9 mouse cellular contexts compared by ENCODE assay signal in the genomic region with DNA sequence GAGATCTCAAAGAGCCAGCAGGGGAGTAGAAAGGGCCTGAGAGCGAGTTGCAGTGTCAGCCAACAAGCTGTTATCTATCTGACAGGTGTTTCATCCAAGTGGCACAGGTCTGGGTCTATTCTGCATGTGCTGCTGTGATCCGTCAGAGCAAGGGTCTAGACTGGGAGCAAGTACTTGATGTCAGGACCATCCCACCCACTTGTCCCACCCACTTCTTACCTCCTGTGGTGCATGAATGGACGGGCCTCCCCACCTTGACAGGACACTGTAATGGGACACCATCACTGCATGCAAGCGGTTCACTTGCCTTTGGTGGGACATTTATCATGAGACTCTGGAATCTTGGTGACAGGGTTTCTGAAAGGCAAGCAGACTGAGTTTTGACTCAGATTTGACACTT. TPM values are rescaled to one million over a fixed set of nuclear protein-coding genes. Genes with fewer than 3 reads are reported as not detected.
DNase-seq lines count a peak whose midpoint lies in the region; ATAC-seq and TF ChIP-seq lines count a peak whose summit lies in the region.
"Had no signal": no experiment of that assay in that cellular context is flagged by ENCODE, and none has a peak within 500 bp of the region (broad histone marks: within the 10 kb centered on the region; RNA-seq: fewer than 3 reads in every experiment).

No protein-coding gene starts in this region.

- no peak for TF ChIP-seq CTCF in CH12.LX (conservative IDR thresholded peaks at IDR 0.05 in 1 of 2, IDR thresholded peaks at IDR 0.05 in 1 of 2; ENCODE audit: low read depth in 2 of 2, low read length in 2 of 2)

- WGBS in heart, embryonic 12.5 days, result 9% methylated on average over 4 of the region's 4 CpGs
- 28% methylated on average over 4 of the region's 4 CpGs for WGBS in forebrain, embryonic 13.5 days
- 21% methylated on average over 4 of the region's 4 CpGs for WGBS in liver, embryonic 16.5 days (ENCODE audit: insufficient replicate concordance)

- TF ChIP-seq POLR2A in CH12.LX (IDR thresholded peaks at IDR 0.05; ENCODE audit: low read depth, low read length), result no peak

- no peaks in the 10 kb centered on the region for H3K9me3 ChIP-seq in heart, embryonic 12.5 days (replicated peaks)
- H3K9me3 ChIP-seq in CH12.LX (replicated peaks; ENCODE audit: low read length), result no peaks in the 10 kb centered on the region
- H3K9me3 ChIP-seq in forebrain, embryonic 13.5 days (replicated peaks), result no peaks in the 10 kb centered on the region
- H3K9me3 ChIP-seq in liver, embryonic 16.5 days (replicated peaks; ENCODE audit: control insufficient read depth, low read length), result no peaks in the 10 kb centered on the region

- dilution Hi-C loops in CH12.LX (cut with MboI; ENCODE audit: extremely low pct_ligation_motif_present, extremely low pct_unique_long_range_greater_than_20kb, low sequenced_read_pairs), result no loop called here

- in situ Hi-C loops in CH12.LX (cut with MboI; ENCODE audit: low pct_ligation_motif_present, low pct_unique_long_range_greater_than_20kb, low sequenced_read_pairs), result no loop called here

- no peak for DNase-seq in heart, adult 8-10 months (ENCODE audit: low spot score)
- no peak for DNase-seq in CH12.LX (ENCODE audit: extremely low read depth)
- no peak for DNase-seq in urinary bladder, adult 18-20 months (ENCODE audit: low spot score in 2 of 2)
- DNase-seq in left cerebral cortex, postnatal 25 days (ENCODE audit: low spot score in 2 of 2), result no peak
- no peak for DNase-seq in spleen, postnatal 4 days (ENCODE audit: low spot score in 2 of 2)

- H3K4me2 ChIP-seq in heart, embryonic 12.5 days, result peak overlapping the region; percentile 75
- peak overlapping the region; percentile 67 for H3K4me2 ChIP-seq in CH12.LX (ENCODE audit: insufficient read depth, low read depth, poor library complexity, severe bottlenecking)
- H3K4me2 ChIP-seq in forebrain, embryonic 13.5 days, result peak overlapping the region; percentile 82
- peak overlapping the region; percentile 71 for H3K4me2 ChIP-seq in liver, embryonic 16.5 days (ENCODE audit: low read depth, low read length)

- no peak for TF ChIP-seq RAD21 in CH12.LX (IDR thresholded peaks at IDR 0.05; ENCODE audit: low read depth, low read length)

- peaks cover 67% of the 10 kb centered on the region for H3K4me1 ChIP-seq in heart, embryonic 12.5 days (replicated peaks)
- peaks cover 4 to 29% of the 10 kb centered on the region in 2 experiments for H3K4me1 ChIP-seq in CH12.LX (ENCODE audit: control insufficient read depth in 1 of 2, insufficient read depth in 2 of 2)
- peaks cover 51% of the 10 kb centered on the region for H3K4me1 ChIP-seq in forebrain, embryonic 13.5 days
- peaks cover 30% of the 10 kb centered on the region for H3K4me1 ChIP-seq in liver, embryonic 16.5 days (ENCODE audit: control insufficient read depth, low read depth, low read length)

- intact Hi-C loops in left cerebral cortex, postnatal 25 days (cut with DNase I), result no loop called here

- no peaks in the 10 kb centered on the region for H3K79me2 ChIP-seq in CH12.LX (replicated peaks; ENCODE audit: control insufficient read depth, extremely low read depth, insufficient read depth, poor library complexity, severe bottlenecking)

- peak overlapping the region; percentile 65 for H3K4me3 ChIP-seq in heart, embryonic 12.5 days
- peak overlapping the region in 2 of 3 experiments; percentile 71 to 87 for H3K4me3 ChIP-seq in CH12.LX (replicated peaks in 1 of 3; ENCODE audit: low read depth in 2 of 3, low read length in 2 of 3, poor library complexity in 1 of 3)
- peak overlapping the region; percentile 53 for H3K4me3 ChIP-seq in forebrain, embryonic 13.5 days
- peak overlapping the region; percentile 67 for H3K4me3 ChIP-seq in liver, embryonic 16.5 days (ENCODE audit: low read depth, low read length)

- no peaks in the 10 kb centered on the region for H3K36me3 ChIP-seq in heart, embryonic 12.5 days
- H3K36me3 ChIP-seq in CH12.LX (replicated peaks in 1 of 2; ENCODE audit: control insufficient read depth in 1 of 2, insufficient read depth in 1 of 2, low read length in 1 of 2), result peaks cover 0 to 27% of the 10 kb centered on the region in 2 experiments
- H3K36me3 ChIP-seq in forebrain, embryonic 13.5 days (ENCODE audit: poor library complexity, severe bottlenecking), result no peaks in the 10 kb centered on the region
- no peaks in the 10 kb centered on the region for H3K36me3 ChIP-seq in liver, embryonic 16.5 days (ENCODE audit: control insufficient read depth, insufficient read depth)

- TF ChIP-seq EP300 in CH12.LX (IDR thresholded peaks at IDR 0.05; ENCODE audit: low read length), result no peak

- H3K27me3 ChIP-seq in heart, embryonic 12.5 days (replicated peaks), result no peaks in the 10 kb centered on the region
- no peaks in the 10 kb centered on the region for H3K27me3 ChIP-seq in CH12.LX (replicated peaks)
- no peaks in the 10 kb centered on the region for H3K27me3 ChIP-seq in forebrain, embryonic 13.5 days
- H3K27me3 ChIP-seq in liver, embryonic 16.5 days (ENCODE audit: control insufficient read depth, insufficient read depth, low read depth, low read length), result no peaks in the 10 kb centered on the region
- H3K27me3 ChIP-seq: Patski had no signal

- 0 out of 2 replicates have a peak, but pooled peaks have one; percentile 8 for ATAC-seq in heart, embryonic 12.5 days (ENCODE audit: insufficient number of reproducible peaks, low FRiP score)
- ATAC-seq in forebrain, embryonic 13.5 days, result no peak
- ATAC-seq in liver, embryonic 16.5 days (ENCODE audit: low read depth), result no peak

- H3K9ac ChIP-seq in heart, embryonic 12.5 days, result peak overlapping the region; percentile 92
- H3K9ac ChIP-seq in CH12.LX (ENCODE audit: insufficient read depth, low read depth), result peak overlapping the region; percentile 90; the same call in 1 of the 2 replicates
- H3K9ac ChIP-seq in forebrain, embryonic 13.5 days, result peak overlapping the region; percentile 69
- H3K9ac ChIP-seq in liver, embryonic 16.5 days (ENCODE audit: low read depth, low read length), result peak overlapping the region; percentile 62

- H3K27ac ChIP-seq in heart, embryonic 12.5 days (ENCODE audit: poor library complexity, severe bottlenecking), result peak overlapping the region; percentile 96
- H3K27ac ChIP-seq in CH12.LX (ENCODE audit: insufficient read depth, low read depth), result no peak overlapping the region
- H3K27ac ChIP-seq in forebrain, embryonic 13.5 days, result no peak overlapping the region
- H3K27ac ChIP-seq in liver, embryonic 16.5 days (ENCODE audit: low read length), result peak overlapping the region; percentile 58; the same call in 1 of the 2 replicates

TF ChIP-seq in CH12.LX, 34 proteins besides CTCF, POLR2A, EP300 and RAD21:
- no peak for TF ChIP-seq PAX5 (IDR thresholded peaks at IDR 0.05; ENCODE audit: low read length)
- TF ChIP-seq BHLHE40 (IDR thresholded peaks at IDR 0.05; ENCODE audit: low read depth, low read length), result no peak
- no peak for TF ChIP-seq ZKSCAN1 (IDR thresholded peaks at IDR 0.05; ENCODE audit: borderline replicate concordance, low read depth, low read length)
- TF ChIP-seq MAZ (IDR thresholded peaks at IDR 0.05; ENCODE audit: low read depth, low read length), result no peak
- no peak for TF ChIP-seq E2F4 (IDR thresholded peaks at IDR 0.05; ENCODE audit: insufficient replicate concordance, low read depth, low read length)
- no peak for TF ChIP-seq CHD1 (IDR thresholded peaks at IDR 0.05; ENCODE audit: low read depth, low read length)

RNA-seq across cellular contexts. Expression of a gene that starts 10.0 kb away (rescaled TPM):
- polyA plus RNA-seq in heart, embryonic 12.5 days (2016; fragmentation: Nextera tagmentation; extraction: Ambion mirVana), result 266 and 270 TPM in 2 replicates
- total RNA-seq in heart, adult 8-10 months (2022), result 10 to 100 TPM; 36.0 to 45.8 (median 40.9) TPM
- total RNA-seq in CH12.LX (2012; rRNA removed) (50.7 and 54.3 TPM in 2 replicates), CH12.LX (2014; rRNA removed) (44.7 and 49.4 TPM in 2 replicates)
- polyA plus RNA-seq in CH12.LX (2012; ENCODE audit: insufficient read length, low read depth), result 45.9 and 52.5 TPM in 2 replicates
- 19.8 and 21.7 TPM in 2 replicates for polyA plus RNA-seq in forebrain, embryonic 13.5 days (2015; fragmentation: Nextera tagmentation; extraction: Ambion mirVana)
- polyA plus RNA-seq in liver, embryonic 16.5 days (2015; fragmentation: Nextera tagmentation; extraction: Ambion mirVana), result 26.9 and 30.5 TPM in 2 replicates
- 100 to 1,000 TPM; 179 to 206 TPM for total RNA-seq in left cerebral cortex, postnatal 25 days (2021)

RNA-seq across cellular contexts. Expression of a gene that starts 36.1 kb away (rescaled TPM):
- 73.0 and 74.1 TPM in 2 replicates for polyA plus RNA-seq in heart, embryonic 12.5 days (2016; fragmentation: Nextera tagmentation; extraction: Ambion mirVana)
- 10 to 100 TPM in 1 of 4 experiments, 1 to 10 TPM in 3; 7.2 to 12.7 (median 8.4) TPM for total RNA-seq in heart, adult 8-10 months (2022)
- total RNA-seq in CH12.LX (2012; rRNA removed) (76.8 and 98.1 TPM in 2 replicates), CH12.LX (2014; rRNA removed) (45.6 and 49.5 TPM in 2 replicates)
- 34.9 and 37.5 TPM in 2 replicates for polyA plus RNA-seq in CH12.LX (2012; ENCODE audit: insufficient read length, low read depth)
- polyA plus RNA-seq in forebrain, embryonic 13.5 days (2015; fragmentation: Nextera tagmentation; extraction: Ambion mirVana), result 12.1 TPM in 2 replicates
- polyA plus RNA-seq in liver, embryonic 16.5 days (2015; fragmentation: Nextera tagmentation; extraction: Ambion mirVana), result 4.8 and 5.0 TPM in 2 replicates
- total RNA-seq in left cerebral cortex, postnatal 25 days (2021), result 10 to 100 TPM; 20.0 to 20.3 TPM

RNA-seq across cellular contexts. Expression of a gene that starts 49.4 kb away (rescaled TPM):
- 3,113 and 3,172 TPM in 2 replicates for polyA plus RNA-seq in heart, embryonic 12.5 days (2016; fragmentation: Nextera tagmentation; extraction: Ambion mirVana)
- total RNA-seq in heart, adult 8-10 months (2022), result 1 to 10 TPM in 2 of 4 experiments, under 1 TPM in 2; 0.44 to 2.4 (median 1.1) TPM
- 1.5 and 1.6 TPM in 2 replicates for total RNA-seq in CH12.LX (2012; rRNA removed)
- total RNA-seq in CH12.LX (2014; rRNA removed), result 5.5 and 6.9 TPM in 2 replicates
- 3.5 and 4.2 TPM in 2 replicates for polyA plus RNA-seq in CH12.LX (2012; ENCODE audit: insufficient read length, low read depth)
- 0.37 and 1.1 TPM in 2 replicates for polyA plus RNA-seq in forebrain, embryonic 13.5 days (2015; fragmentation: Nextera tagmentation; extraction: Ambion mirVana)
- 8.8 and 15.6 TPM in 2 replicates for polyA plus RNA-seq in liver, embryonic 16.5 days (2015; fragmentation: Nextera tagmentation; extraction: Ambion mirVana)
- 1 to 10 TPM; 2.5 to 3.4 TPM for total RNA-seq in left cerebral cortex, postnatal 25 days (2021)

Comparison
In these comparisons a context has a peak if more than half of its experiments do, and no peak if none do; other contexts are left out.
1. H3K27ac ChIP-seq: peak in heart, embryonic 12.5 days (single experiment) and liver, embryonic 16.5 days (single experiment); none in CH12.LX (single experiment) and forebrain, embryonic 13.5 days (single experiment).
2. RNA of a gene that starts 49.4 kb away (polyA plus RNA-seq): 3,113 to 3,172 TPM in heart, embryonic 12.5 days; 8.8 to 15.6 TPM in liver, embryonic 16.5 days, 3.5 to 4.2 TPM in CH12.LX and 0.37 to 1.1 TPM in forebrain, embryonic 13.5 days; every median in the first group is over 100 times any median in the second.
3. Peak in every context shown above with its lines, with median percentiles within 50 percentile points of each other: H3K4me2 ChIP-seq, H3K4me3 ChIP-seq and H3K9ac ChIP-seq.